Mouse (Mus musculus) liver, postnatal 0 days (tissue): ENCODE results near the gene Chl1.

ENCODE experiments used
- CTCF ChIP-seq: sonication (generic); IDR thresholded peaks from 2 replicates; pipeline ENCODE4 v1.5.1; 2016; ENCODE audit warnings: antibody characterized with exemption, low read depth
- EP300 ChIP-seq: IDR thresholded peaks from 2 replicates; pipeline ENCODE4 v1.6.1; 2016; ENCODE audit warnings: antibody characterized with exemption, low read depth, mild to moderate bottlenecking

DNA sequence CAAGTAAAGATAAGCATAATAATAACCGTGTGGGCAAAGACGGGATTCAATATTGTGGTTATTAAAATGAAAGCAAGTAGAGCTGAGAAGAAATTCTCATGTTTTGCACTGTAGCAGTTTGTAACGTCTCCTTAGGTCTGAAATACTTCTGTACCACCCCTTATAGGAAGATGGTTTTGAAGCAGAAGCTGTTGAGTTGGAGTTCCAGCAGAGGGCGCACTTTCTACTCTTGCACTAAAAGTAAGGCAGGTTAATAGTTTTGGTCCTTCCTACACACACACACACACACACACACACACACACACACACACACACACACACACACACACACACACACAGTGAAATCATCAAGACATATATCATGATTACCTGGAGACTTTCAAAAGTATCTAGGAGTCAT, 235.7 kb downstream of the Chl1 start:
- no peak for TF ChIP-seq EP300
- TF ChIP-seq CTCF: peak; percentile 43
